Mouse (Mus musculus) layer of hippocampus, adult 11-12 months (tissue): Measurements from ENCODE around the gene Lyg2.

Experiments
- DNase-seq: peaks from one replicate; pipeline ENCODE4 v3.0.0; 2022; ENCODE audit warnings: low spot score

Gene Lyg2

GRCm38 (mm10) chr1:37877736-37878460 is 38.4 kb downstream of the Lyg2 start:
- no peak for DNase-seq

DNA sequence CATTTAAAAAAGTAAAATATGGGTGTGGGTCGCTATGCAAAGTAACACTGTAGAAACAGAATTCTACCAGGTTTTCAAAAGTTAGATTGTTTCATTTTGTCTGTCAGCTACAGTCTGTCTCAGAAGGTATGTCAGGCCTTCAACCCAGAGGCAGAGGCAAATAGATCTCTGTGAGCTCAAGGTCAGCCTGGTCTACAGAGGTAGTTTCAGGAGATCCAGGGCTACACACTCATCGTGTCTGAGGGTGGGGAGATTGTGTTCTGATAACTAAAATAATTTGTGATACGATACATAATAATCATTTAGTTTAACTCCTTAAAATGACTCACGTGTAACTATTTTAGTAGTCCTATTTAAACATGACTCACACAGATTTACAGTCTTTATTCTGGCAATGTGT is 43.1 kb downstream of the Lyg2 start:
- DNase-seq = no peak

GRCm38 (mm10) chr1:37872131-37873067 is 43.9 kb downstream of the Lyg2 start:
- DNase-seq = peak; percentile 76

- no peak for DNase-seq
Observed at GRCm38 (mm10) chr1:37871704-37872103, 44.6 kb downstream of the Lyg2 start, which contains the start of gene Lipt1. Gene Lipt1, plus strand, starts transcription at chr1:37871738.

GRCm38 (mm10) chr1:37869362-37869761 is 46.9 kb downstream of the Lyg2 start:
- no peak for DNase-seq

- no peak for DNase-seq
Observed at GRCm38 (mm10) chr1:37868640-37869039, 47.7 kb downstream of the Lyg2 start.

- DNase-seq = no peak
Observed at GRCm38 (mm10) chr1:37867684-37868322, 48.5 kb downstream of the Lyg2 start.

DNA sequence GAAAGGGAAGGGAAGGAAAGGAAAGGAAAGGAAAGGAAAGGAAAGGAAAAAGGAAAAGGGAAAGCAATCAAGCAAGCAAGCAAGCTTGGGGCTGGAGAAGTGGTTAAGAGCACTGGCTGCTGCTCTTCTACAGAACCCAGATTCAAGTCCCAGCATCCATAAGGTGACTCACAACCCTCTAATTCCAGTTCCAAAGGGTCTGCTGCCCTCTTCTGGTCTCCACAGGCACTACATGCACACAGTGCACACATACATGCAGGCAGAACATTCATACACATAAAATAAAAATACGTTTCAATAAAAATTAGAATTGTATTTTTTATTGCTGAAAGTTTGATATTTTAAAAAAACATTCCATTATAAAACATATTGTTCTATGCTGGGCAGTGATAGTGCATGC is 49.2 kb downstream of the Lyg2 start:
- DNase-seq = peak; percentile 46

DNA sequence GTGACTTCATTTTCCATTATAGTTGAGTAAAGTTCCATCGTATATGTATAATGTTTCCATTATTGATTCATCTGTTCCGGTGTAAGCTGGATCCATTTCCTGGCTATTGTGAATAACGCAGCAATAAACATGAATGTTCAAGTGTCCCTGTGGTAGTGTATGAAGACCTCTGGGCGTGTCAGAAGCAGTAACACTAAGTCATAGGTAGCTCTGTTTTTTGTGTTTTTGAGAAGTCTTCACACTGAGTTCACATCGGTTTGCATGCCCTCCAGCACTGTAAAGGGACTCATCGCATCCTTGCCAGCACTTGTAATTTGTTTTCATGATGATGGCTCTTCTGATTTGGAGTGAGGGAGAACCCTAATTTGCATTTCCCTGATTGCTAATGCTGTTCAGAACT is 50.0 kb downstream of the Lyg2 start, which contains the start of gene Tsga10:
Gene Tsga10, minus strand, starts transcription at position 144 of the 400 bp plus-strand sequence.
- no peak for DNase-seq

- no peak for DNase-seq
Observed at GRCm38 (mm10) chr1:37865401-37866215, 50.7 kb downstream of the Lyg2 start.

DNA sequence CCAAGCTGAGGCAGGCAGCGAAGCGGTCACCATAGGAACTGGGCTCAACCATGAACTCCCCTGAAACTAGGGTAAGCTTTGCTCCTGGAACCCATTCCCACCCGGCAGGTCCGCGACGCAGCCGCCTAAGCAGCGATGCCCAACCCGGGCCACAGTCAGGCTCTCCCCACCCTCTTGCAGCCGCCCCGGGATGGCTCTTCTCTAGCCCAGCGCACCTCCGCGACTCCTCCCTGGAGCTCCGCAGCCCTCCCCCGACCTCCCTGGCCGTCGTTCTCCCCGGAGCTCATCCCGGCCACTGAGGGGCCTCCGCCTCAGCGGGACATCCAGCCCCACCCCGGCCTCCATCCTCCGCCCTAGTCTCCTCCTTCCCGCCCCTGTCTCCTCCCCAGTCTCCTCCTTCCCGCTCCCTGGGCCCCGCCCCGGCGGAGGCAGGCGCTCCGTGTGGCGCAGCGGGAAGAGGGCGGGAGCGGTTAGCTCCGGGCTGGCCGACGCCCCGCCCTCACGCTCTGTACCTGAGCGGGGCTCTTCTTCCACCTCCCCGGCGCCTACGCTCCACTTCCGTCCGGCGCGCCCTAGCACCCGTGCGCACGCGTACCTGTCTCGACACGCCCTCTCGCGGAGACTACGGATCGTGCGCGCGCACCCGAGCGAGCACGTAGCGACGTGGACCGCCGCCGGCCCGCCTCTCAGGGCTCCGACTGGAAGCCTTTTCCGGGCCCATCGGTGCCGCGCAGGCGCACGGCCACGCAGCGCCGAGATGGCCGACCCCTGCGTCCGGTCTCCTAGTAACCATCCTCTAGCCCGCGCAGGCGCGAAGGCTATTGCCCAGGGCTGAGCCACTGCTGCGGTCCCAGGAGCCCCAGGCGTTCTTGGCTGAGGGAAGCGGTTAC is 51.5 kb downstream of the Lyg2 start:
- peak; percentile 100 for DNase-seq
